Comparison of ENCODE assay signal across 9 mouse cellular contexts in the genomic region with DNA sequence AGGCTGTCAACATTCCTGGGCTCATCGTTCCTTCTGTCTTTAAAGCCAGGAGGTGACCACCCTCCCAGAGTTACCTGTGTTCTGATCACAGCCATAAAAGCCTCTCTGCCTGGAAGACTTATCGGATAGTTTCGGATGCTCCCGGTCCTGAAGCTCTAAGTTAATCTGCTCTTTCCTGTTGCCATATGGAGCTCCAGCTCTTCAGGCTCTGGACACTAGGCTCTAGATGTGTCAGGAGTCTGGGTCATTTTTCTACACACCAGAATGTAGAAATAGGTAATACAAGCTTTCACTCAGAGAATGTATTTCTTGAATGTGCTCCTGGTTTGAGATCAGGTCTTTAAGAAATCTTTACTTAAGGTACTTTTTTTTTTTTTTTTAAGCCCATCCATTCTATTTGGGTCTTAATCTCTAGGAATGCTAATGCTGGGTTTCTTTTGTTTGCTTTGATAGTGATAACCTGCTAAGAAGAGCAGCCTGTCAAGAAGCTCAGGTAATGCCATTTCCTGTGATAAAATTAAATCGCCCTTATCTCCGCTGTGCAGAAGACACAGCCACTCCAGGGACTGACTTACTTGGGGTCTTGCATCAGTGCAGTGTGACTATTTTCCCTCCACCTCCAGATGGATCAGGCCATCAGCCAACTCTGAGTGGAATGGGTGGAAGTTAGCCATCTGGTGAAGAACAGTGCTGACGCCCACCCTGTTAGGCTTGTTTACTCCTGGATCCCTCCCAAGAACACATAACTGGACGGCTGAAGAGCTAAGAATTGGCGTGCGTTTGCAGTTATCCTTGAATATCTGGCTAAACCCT. TPM values are rescaled to one million over a fixed set of nuclear protein-coding genes. Genes with fewer than 3 reads are reported as not detected.
A peak's percentile ranks its signal among the peaks of the same experiment; 100 is the strongest.
DNase-seq lines count a peak whose midpoint lies in the region; ATAC-seq lines count a peak whose summit lies in the region.
"Had no signal": no experiment of that assay in that cellular context is flagged by ENCODE, and none has a peak within 500 bp of the region (broad histone marks: within the 10 kb centered on the region; RNA-seq: fewer than 3 reads in every experiment).

No protein-coding gene starts in this region.

- ATAC-seq in liver, embryonic 12.5 days: peak; percentile 62
- ATAC-seq in liver, embryonic 11.5 days (replicated peaks; ENCODE audit: low FRiP score): no peak
- ATAC-seq in erythroblast, adult 5-6 weeks (replicated peaks; ENCODE audit: low FRiP score, poor library complexity, severe bottlenecking): no peak

- no peak overlapping the region for H3K27ac ChIP-seq in liver, embryonic 12.5 days
- no peak overlapping the region for H3K27ac ChIP-seq in liver, embryonic 11.5 days (ENCODE audit: low read depth, low read length)
- H3K27ac ChIP-seq: neural tube, embryonic 13.5 days had no signal

- H3K27me3 ChIP-seq in liver, embryonic 12.5 days (replicated peaks): no peaks in the 10 kb centered on the region
- H3K27me3 ChIP-seq in liver, embryonic 11.5 days (replicated peaks; ENCODE audit: control insufficient read depth, insufficient read depth, low read length): no peaks in the 10 kb centered on the region
- H3K27me3 ChIP-seq: neural tube, embryonic 13.5 days had no signal

- H3K9me3 ChIP-seq in liver, embryonic 12.5 days (replicated peaks): no peaks in the 10 kb centered on the region
- H3K9me3 ChIP-seq in liver, embryonic 11.5 days (ENCODE audit: control insufficient read depth, low read length): no peaks in the 10 kb centered on the region
- H3K9me3 ChIP-seq: neural tube, embryonic 13.5 days had no signal

- WGBS in liver, embryonic 12.5 days (ENCODE audit: insufficient replicate concordance): 55% methylated on average over 10 of the region's 10 CpGs
- WGBS in liver, embryonic 11.5 days: 63% methylated on average over 10 of the region's 10 CpGs

- DNase-seq in liver, embryonic 11.5 days (ENCODE audit: low spot score): no peak
- DNase-seq in cerebellum, adult 18-20 months: peak; percentile 46 to 48
- DNase-seq in gastrocnemius, postnatal 25 days: peak; percentile 77
- DNase-seq in left cerebral cortex, adult 11 months (ENCODE audit: low spot score): peak; percentile 7
- DNase-seq in right cerebral cortex, postnatal 10 days (ENCODE audit: low spot score in 2 of 2): peak; percentile 75 to 83
- no peak for DNase-seq in retina, embryonic 14.5 days (ENCODE audit: low spot score)

- H3K36me3 ChIP-seq in liver, embryonic 12.5 days: peaks cover 4% of the 10 kb centered on the region; the same call in 1 of the 2 replicates
- no peaks in the 10 kb centered on the region; the same call in 1 of the 2 replicates for H3K36me3 ChIP-seq in liver, embryonic 11.5 days (ENCODE audit: control insufficient read depth, insufficient read depth, low read length)

- H3K4me2 ChIP-seq in liver, embryonic 12.5 days: no peak overlapping the region
- no peak overlapping the region for H3K4me2 ChIP-seq in liver, embryonic 11.5 days
- H3K4me2 ChIP-seq: neural tube, embryonic 13.5 days had no signal

- H3K9ac ChIP-seq in liver, embryonic 12.5 days: no peak overlapping the region
- H3K9ac ChIP-seq in liver, embryonic 11.5 days (ENCODE audit: low read depth, low read length): no peak overlapping the region
- H3K9ac ChIP-seq: neural tube, embryonic 13.5 days had no signal

- H3K4me3 ChIP-seq in liver, embryonic 12.5 days: no peak overlapping the region
- no peak overlapping the region for H3K4me3 ChIP-seq in liver, embryonic 11.5 days (ENCODE audit: low read depth, low read length)
- H3K4me3 ChIP-seq: neural tube, embryonic 13.5 days had no signal

- H3K4me1 ChIP-seq in liver, embryonic 12.5 days: peaks cover 10% of the 10 kb centered on the region
- peaks cover 4% of the 10 kb centered on the region; the same call in 1 of the 2 replicates for H3K4me1 ChIP-seq in liver, embryonic 11.5 days (replicated peaks; ENCODE audit: control insufficient read depth, insufficient read depth, low read length)

RNA-seq across cellular contexts. Expression of a gene that starts 22.2 kb away (rescaled TPM):
- polyA plus RNA-seq in liver, embryonic 12.5 days (2016; fragmentation: Nextera tagmentation; extraction: Ambion mirVana): 20.3 and 21.3 TPM in 2 replicates
- polyA plus RNA-seq in liver, embryonic 11.5 days (2014; fragmentation: Nextera tagmentation; extraction: Ambion mirVana): 35.8 and 40.1 TPM in 2 replicates
- 1 to 10 TPM; 7.3 to 7.8 TPM for total RNA-seq in gastrocnemius, postnatal 25 days (2021)
- 5.0 and 5.9 TPM in 2 replicates for total RNA-seq in erythroblast, adult 5-6 weeks (2015; ENCODE audit: low replicate concordance)
- 2.8 and 4.0 TPM in 2 replicates for total RNA-seq in erythroblast, adult 5-6 weeks (2017; ENCODE audit: low replicate concordance)

Comparison
In these comparisons a context has a peak if more than half of its experiments do, and no peak if none do; other contexts are left out.
1. DNase-seq: peak in cerebellum, adult 18-20 months (2 of 2), gastrocnemius, postnatal 25 days (single experiment), left cerebral cortex, adult 11 months (single experiment) and right cerebral cortex, postnatal 10 days (2 of 2); none in liver, embryonic 11.5 days (single experiment) and retina, embryonic 14.5 days (single experiment).